Mouse (Mus musculus): ENCODE results near the gene Gm21852.
"Not testable (repeated sequence)": the region's sequence is repeated elsewhere in the genome, so short reads cannot be mapped to it uniquely, and the experiment has no call there.

The Gm21852 gene

DNA sequence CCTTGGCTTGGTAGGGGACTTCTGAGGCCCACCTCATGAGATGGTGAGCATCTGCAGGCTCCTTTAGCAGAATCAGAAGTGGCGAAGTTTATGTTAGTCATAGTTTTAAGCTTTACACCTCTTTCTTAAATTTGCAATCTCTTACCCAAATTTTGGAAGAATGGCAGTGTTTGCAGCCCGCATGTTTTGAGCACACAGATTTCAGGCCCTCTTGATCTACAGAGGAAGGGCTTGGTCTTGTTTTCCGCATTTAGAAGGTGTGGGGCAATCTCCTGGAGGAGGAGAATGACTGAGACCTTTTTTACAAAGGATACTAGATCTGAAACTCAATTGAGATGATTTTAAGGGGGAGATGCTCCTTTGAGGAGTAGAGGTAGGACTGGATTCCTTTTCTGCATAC lies at the start of gene Gm21852:
Gene Gm21852, minus strand, starts transcription at position 101 of the 400 bp plus-strand sequence.
- DNase-seq (ENCODE audit: low spot score): not testable (repeated sequence)

Data from ovary, postnatal 14 days (tissue).